Mouse (Mus musculus) heart, adult 2 months (tissue): ENCODE measurements around the gene Gm973.

ENCODE experiments used
- CTCF ChIP-seq: fragments of 200-600 bp; IDR thresholded peaks from 2 replicates; pipeline ENCODE4 v1.8.1; 2022; ENCODE audit warnings: antibody characterized with exemption, mild to moderate bottlenecking, moderate library complexity
- EP300 ChIP-seq: fragments of 200-500 bp; IDR thresholded peaks from 2 replicates; pipeline ENCODE4 v1.6.1; 2011; ENCODE audit warnings: low read depth, low read length, control low read depth; ENCODE audit not compliant: insufficient read depth
- POLR2A ChIP-seq: fragments of 200-500 bp; IDR thresholded peaks from 2 replicates; pipeline ENCODE4 v1.6.1; 2011; ENCODE audit warnings: mild to moderate bottlenecking, low read depth, low read length, control low read depth; ENCODE audit not compliant: insufficient read depth

DNA sequence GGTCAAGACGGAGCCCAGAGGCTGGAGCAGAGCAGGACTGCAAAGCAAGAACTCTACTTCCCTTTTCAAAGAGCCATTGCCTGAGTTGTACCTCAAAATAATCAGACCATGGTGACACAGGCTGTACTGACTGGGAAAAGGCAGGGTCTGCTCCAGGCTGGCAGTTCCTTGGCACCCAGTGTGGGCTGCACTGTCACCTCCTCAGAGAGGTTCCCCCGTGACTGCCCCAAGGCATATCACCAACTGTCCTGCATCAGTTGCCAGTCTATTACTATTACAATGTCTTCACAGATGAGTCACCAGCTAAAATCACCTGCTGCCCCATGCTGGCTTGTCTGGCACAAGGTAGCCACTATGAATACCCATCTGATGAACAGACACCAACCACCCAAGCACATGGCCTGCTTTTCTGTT is 77.6 kb downstream of the Gm973 start:
- TF ChIP-seq CTCF, result no peak
- TF ChIP-seq POLR2A, result no peak
- no peak for TF ChIP-seq EP300
